Mouse (Mus musculus) liver, postnatal 0 days (tissue): ENCODE data around the gene Tmem258.

ENCODE experiments used
- CTCF ChIP-seq: sonication (generic); IDR thresholded peaks from 2 replicates; pipeline ENCODE4 v1.5.1; 2016; ENCODE audit warnings: antibody characterized with exemption, low read depth
- EP300 ChIP-seq: IDR thresholded peaks from 2 replicates; pipeline ENCODE4 v1.6.1; 2016; ENCODE audit warnings: antibody characterized with exemption, low read depth, mild to moderate bottlenecking

DNA sequence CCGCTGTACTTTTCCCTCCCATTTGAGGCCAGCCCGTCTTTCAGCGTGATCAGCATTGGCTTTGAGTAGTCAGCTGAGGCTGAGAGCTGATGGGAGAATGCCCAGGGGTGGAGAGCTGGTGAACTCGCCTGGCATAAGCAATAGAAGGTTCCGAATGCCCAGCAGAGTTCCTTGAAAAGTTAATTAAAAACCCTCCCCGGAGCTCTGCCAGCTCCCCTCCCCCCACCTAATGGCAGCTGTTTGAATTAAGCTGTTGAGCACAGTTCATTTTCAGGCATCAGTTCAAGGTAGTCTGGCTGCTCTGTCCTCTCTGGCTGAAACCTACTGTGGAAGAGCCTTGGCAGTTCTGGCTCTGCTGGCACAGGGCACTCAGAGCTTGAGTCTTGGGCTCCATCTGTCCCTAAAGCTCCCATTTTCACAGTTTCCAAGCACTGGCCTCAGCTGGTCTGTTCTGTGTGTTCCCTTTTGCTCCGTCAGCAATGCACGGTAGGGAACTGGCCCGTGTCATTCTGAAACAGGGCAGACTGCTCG is 15.5 kb upstream of the Tmem258 start:
- no peak for TF ChIP-seq CTCF
- no peak for TF ChIP-seq EP300
